Mouse (Mus musculus) inflammation-experienced regulatory T-cells (primary cell): Measurements from ENCODE around the gene Ttc30b. TPM values are rescaled to one million over a fixed set of nuclear protein-coding genes. Genes with fewer than 3 reads are reported as not detected.

Experiments used
- polyA plus RNA-seq, 2 experiments: library from polyadenylated mRNA; unstranded; fragments of 100-300 nt; shearing (Covaris generic); gene quantifications; one replicate each; pipeline ENCODE4 v1.2.1; 2017

Gene Ttc30b
- 1 to 10 TPM in 1 of 2 experiments, under 1 TPM in 1; 0.91 to 2.8 TPM for polyA plus RNA-seq

DNA sequence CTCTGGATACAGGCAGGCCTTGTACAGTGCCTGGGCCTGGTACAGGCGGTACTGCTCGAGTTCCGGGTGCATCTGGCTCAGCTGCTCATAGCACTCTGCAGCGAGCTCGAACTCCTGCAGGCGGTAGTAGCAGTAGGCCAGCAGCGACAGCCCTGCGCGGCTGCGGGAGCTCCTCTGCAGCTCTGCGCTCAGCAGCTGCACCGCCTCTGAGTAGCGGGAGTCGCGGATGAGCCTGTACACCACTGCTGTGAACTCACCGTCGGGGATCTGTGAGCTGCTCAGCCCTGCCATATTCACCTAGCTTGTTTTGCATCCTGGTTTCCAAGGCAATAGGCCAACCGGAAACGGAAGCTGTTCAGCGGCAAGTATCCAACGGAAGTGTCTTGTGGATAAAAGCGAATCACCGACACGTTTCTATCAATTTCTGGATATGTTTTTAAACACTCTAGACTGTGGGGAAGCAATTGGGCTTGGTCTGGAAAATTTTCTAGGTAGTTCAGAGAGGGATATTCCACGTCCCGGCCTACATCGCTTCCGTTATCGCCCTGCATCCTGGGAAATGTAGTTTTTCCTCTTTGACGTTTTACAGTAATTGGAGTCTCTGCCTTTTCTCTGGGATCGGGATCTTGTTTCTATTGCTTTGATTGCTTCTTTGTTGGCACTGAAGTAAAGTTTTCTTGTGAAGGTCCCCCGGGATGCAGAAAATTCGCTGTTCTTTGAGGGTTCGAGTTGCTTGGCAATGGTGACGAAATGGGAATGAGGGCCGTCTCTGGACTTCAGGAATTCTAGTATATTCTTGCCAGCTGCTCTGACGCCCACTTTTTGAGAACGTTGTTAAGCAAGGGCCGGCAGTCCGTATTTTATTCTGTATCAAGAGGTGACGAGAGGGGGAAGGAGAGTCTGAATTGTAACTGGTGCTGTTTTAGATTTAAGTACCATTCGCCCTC is at the start of gene Ttc30b:
Gene Ttc30b (minus strand): TSS at position 469 of the 947 bp plus-strand sequence.

DNA sequence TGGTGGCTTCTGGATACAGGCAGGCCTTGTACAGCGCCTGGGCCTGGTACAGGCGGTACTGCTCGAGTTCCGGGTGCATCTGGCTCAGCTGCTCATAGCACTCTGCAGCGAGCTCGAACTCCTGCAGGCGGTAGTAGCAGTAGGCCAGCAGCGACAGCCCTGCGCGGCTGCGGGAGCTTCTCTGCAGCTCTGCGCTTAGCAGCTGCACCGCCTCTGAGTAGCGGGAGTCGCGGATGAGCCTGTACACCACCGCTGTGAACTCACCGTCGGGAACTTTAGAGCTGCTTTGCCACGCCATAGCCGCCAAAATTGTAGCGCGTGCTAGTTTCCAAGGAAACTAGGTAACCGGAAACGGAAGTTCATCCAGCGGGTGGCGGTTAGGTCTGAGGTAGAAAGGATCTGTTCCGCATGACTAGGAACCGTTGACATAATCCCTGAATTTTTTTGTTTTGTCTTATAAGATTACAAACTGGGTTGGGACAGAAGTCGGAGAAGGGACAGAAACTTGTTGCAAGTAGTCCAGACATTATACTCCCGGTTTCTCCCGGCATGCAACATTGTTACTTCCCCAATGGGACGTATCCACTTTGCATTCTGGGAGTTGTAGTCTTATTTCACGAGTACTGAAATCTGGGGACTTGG is 43.2 kb upstream of the Ttc30b start, which contains the start of gene Ttc30a1:
Gene Ttc30a1 (minus strand): TSS at position 528 of the 642 bp plus-strand sequence.

DNA sequence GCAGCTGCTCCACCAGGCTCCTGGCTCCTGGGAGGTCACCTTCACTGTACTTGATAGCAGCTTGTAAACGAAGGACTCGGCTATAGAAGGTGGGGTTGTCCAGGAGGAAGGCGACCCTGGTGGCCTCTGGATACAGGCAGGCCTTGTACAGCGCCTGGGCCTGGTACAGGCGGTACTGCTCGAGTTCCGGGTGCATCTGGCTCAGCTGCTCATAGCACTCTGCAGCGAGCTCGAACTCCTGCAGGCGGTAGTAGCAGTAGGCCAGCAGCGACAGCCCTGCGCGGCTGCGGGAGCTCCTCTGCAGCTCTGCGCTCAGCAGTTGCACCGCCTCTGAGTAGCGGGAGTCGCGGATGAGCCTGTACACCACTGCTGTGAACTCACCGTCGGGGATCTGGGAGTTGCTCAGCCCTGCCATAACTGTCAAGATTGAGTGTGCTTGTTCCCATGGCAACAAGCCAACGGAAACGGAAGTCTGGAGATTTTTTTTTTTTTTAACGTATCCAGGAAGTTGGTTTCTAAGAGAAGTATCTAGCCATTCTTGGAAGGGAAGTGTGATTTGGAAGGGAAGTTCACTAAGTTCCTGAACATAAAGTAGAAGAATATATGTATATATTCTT is 39.5 kb upstream of the Ttc30b start, which contains the start of gene Ttc30a2:
Gene Ttc30a2 (minus strand): TSS at position 419 of the 617 bp plus-strand sequence.

Other genes starting within 250 kb of the Ttc30b start
- 10 to 100 TPM; 32.5 to 74.2 TPM for gene Nfe2l2, start 233.9 kb downstream of the Ttc30b start, polyA plus RNA-seq
- 10 to 100 TPM; 52.8 to 71.8 TPM for gene Agps, start 106.4 kb downstream of the Ttc30b start, polyA plus RNA-seq
- not detected for gene Ttc30a2, start 39.6 kb upstream of the Ttc30b start, polyA plus RNA-seq
- 1 to 10 TPM; 1.0 TPM for gene Ttc30a1, start 43.4 kb upstream of the Ttc30b start, polyA plus RNA-seq